Mouse (Mus musculus) forebrain, embryonic 11.5 days (tissue): ENCODE results near the gene Usp30. TPM values are rescaled to one million over a fixed set of nuclear protein-coding genes. Genes with fewer than 3 reads are reported as not detected.

ENCODE experiments used
- ATAC-seq: fragments of 200-750 bp; cut with Nextera tagmentation; replicated peaks from 2 replicates; pipeline ENCODE4 v1.8.0; 2017; ENCODE audit warnings: moderate TSS enrichment; ENCODE audit not compliant: low FRiP score
- DNase-seq: peaks from one replicate; pipeline ENCODE4 v3.0.0-alpha.2; 2017; ENCODE audit warnings: low spot score
- H3K27ac ChIP-seq: fragments of 300-500 bp; sonication (generic); 2 replicates; pipeline ENCODE4 v1.5.1; 2014; ENCODE audit warnings: low read depth, low read length
- H3K27me3 ChIP-seq: fragments of 300-500 bp; sonication (generic); 2 replicates; pipeline ENCODE4 v1.6.1; 2014; ENCODE audit warnings: mild to moderate bottlenecking, low read length, mixed read lengths; ENCODE audit not compliant: control insufficient read depth, insufficient read depth
- H3K36me3 ChIP-seq: fragments of 300-500 bp; sonication (generic); 2 replicates; pipeline ENCODE4 v1.6.1; 2014; ENCODE audit warnings: mild to moderate bottlenecking, low read length, moderate library complexity, mixed read lengths; ENCODE audit not compliant: control insufficient read depth, insufficient read depth
- H3K4me1 ChIP-seq: fragments of 300-500 bp; sonication (generic); replicated peaks from 2 replicates; pipeline ENCODE4 v1.6.1; 2014; ENCODE audit warnings: low read length, mixed read lengths; ENCODE audit not compliant: control insufficient read depth, insufficient read depth
- H3K4me2 ChIP-seq: fragments of 300-500 bp; sonication (generic); 2 replicates; pipeline ENCODE4 v1.6.1; 2014; ENCODE audit warnings: low read depth, mild to moderate bottlenecking, low read length, moderate library complexity, mixed read lengths; ENCODE audit not compliant: severe bottlenecking
- H3K4me3 ChIP-seq: fragments of 300-500 bp; sonication (generic); 2 replicates; pipeline ENCODE4 v1.5.1; 2014; ENCODE audit warnings: low read depth, low read length
- H3K9ac ChIP-seq: fragments of 300-500 bp; sonication (generic); 2 replicates; pipeline ENCODE4 v1.6.1; 2014; ENCODE audit warnings: low read length
- H3K9me3 ChIP-seq: fragments of 300-500 bp; sonication (generic); 2 replicates; pipeline ENCODE4 v1.6.1; 2016; ENCODE audit warnings: low read length, mixed read lengths; ENCODE audit not compliant: control insufficient read depth
- WGBS: fragments of 180-500 bp; shearing (Covaris S2); extraction: QIAGEN DNeasy Blood & Tissue Kit; methylation state at CpG from one replicate; pipeline ENCODE4 v1.1.7; 2014; 5-methylcytosine and 5-hydroxymethylcytosine counted together
- polyA plus RNA-seq: library from polyadenylated mRNA; unstranded; fragments of >200 nt; fragmentation: Nextera tagmentation; extraction: Ambion mirVana; gene quantifications from 2 replicates; pipeline ENCODE4 v1.2.1, GENCODE M21; 2014

The Usp30 gene
- polyA plus RNA-seq, 1 experiment from 2014 or later = 14.0 TPM

- Histone ChIP-seq H3K4me3 (no peak overlapping the region), H3K27ac (no peak overlapping the region), H3K36me3 (no peaks in the 10 kb centered on the region), H3K27me3 (no peaks in the 10 kb centered on the region), H3K4me2 (no peak overlapping the region), H3K4me1 (no peaks in the 10 kb centered on the region), H3K9me3 (no peaks in the 10 kb centered on the region), H3K9ac (no peak overlapping the region)
- ATAC-seq = no peak
- 86% methylated on average over 3 of the region's 3 CpGs for WGBS
- DNase-seq = no peak
These were observed 107.7 kb downstream of the Usp30 start for GRCm38 (mm10) chr5:114172936-114173335.

GRCm38 (mm10) chr5:114173458-114173857 is 108.2 kb downstream of the Usp30 start:
- WGBS = 73% methylated on average over 7 of the region's 7 CpGs
- Histone ChIP-seq H3K27me3 (no peaks in the 10 kb centered on the region), H3K4me3 (no peak overlapping the region), H3K4me1 (no peaks in the 10 kb centered on the region), H3K27ac (no peak overlapping the region), H3K36me3 (no peaks in the 10 kb centered on the region), H3K4me2 (no peak overlapping the region), H3K9me3 (no peaks in the 10 kb centered on the region), H3K9ac (no peak overlapping the region)
- DNase-seq (no peak), ATAC-seq (no peak)

GRCm38 (mm10) chr5:114173877-114174581 is 108.8 kb downstream of the Usp30 start:
- no peak for DNase-seq
- Histone ChIP-seq H3K27me3 (no peaks in the 10 kb centered on the region), H3K36me3 (no peaks in the 10 kb centered on the region), H3K4me2 (no peak overlapping the region), H3K4me3 (no peak overlapping the region), H3K4me1 (no peaks in the 10 kb centered on the region), H3K9me3 (no peaks in the 10 kb centered on the region), H3K27ac (no peak overlapping the region), H3K9ac (no peak overlapping the region)
- WGBS = 47% methylated on average over 13 of the region's 16 CpGs
- ATAC-seq = no peak

Other genes with a start within 250 kb of the Usp30 start
- 0.67 and 1.4 TPM in 2 replicates for gene Selplg, start 232.8 kb upstream of the Usp30 start, polyA plus RNA-seq
- 231 and 246 TPM in 2 replicates for gene Coro1c, start 156.7 kb upstream of the Usp30 start, polyA plus RNA-seq
- 25.7 and 28.7 TPM in 2 replicates for gene Ssh1, start 71.6 kb upstream of the Usp30 start, polyA plus RNA-seq
- gene Dao, start 61.8 kb upstream of the Usp30 start, polyA plus RNA-seq = not detected in 2 replicates
- gene Svop, start 26.1 kb downstream of the Usp30 start, polyA plus RNA-seq = 17.6 and 19.4 TPM in 2 replicates
- gene Alkbh2, start 62.8 kb downstream of the Usp30 start, polyA plus RNA-seq = 12.6 and 12.9 TPM in 2 replicates
- gene Ung, start 64.9 kb downstream of the Usp30 start, polyA plus RNA-seq = 49.4 and 50.6 TPM in 2 replicates
- gene Acacb, start 81.1 kb downstream of the Usp30 start, polyA plus RNA-seq = 1.3 and 1.9 TPM in 2 replicates
- 0.25 and 0.60 TPM in 2 replicates for gene Foxn4, start 208.3 kb downstream of the Usp30 start, polyA plus RNA-seq
- gene Myo1h, start 223.7 kb downstream of the Usp30 start, polyA plus RNA-seq = 0.91 and 0.97 TPM in 2 replicates